Mouse (Mus musculus) kidney, postnatal 0 days (tissue): ENCODE measurements at regions not wholly inside any gene's neighbourhood (a gene's known extent, or its start where the extent isn't known, plus 50 kb on each side); places are given as distances from the start of the nearest gene placed in this dataset.

Experiments used
- ATAC-seq: fragments of 200-750 bp; cut with Nextera tagmentation; replicated peaks from 2 replicates; pipeline ENCODE4 v1.8.0; 2017; ENCODE audit warnings: low read depth, moderate number of reproducible peaks, moderate TSS enrichment, moderate library complexity; ENCODE audit not compliant: low FRiP score
- DNase-seq: peaks from one replicate; pipeline ENCODE4 v3.0.0-alpha.2; 2016; ENCODE audit warnings: low spot score
- H3K27ac ChIP-seq: fragments of 300-500 bp; sonication (generic); 2 replicates; pipeline ENCODE4 v1.5.1; 2014; ENCODE audit warnings: mild to moderate bottlenecking
- H3K27me3 ChIP-seq: fragments of 300-500 bp; sonication (generic); 2 replicates; pipeline ENCODE4 v1.6.1; 2014; ENCODE audit warnings: low read length, mixed read lengths; ENCODE audit not compliant: insufficient read depth
- H3K36me3 ChIP-seq: fragments of 300-500 bp; sonication (generic); 2 replicates; pipeline ENCODE4 v1.6.1; 2014; ENCODE audit warnings: low read length, mixed read lengths; ENCODE audit not compliant: insufficient read depth
- H3K4me1 ChIP-seq: fragments of 300-500 bp; sonication (generic); replicated peaks from 2 replicates; pipeline ENCODE4 v1.6.1; 2014; ENCODE audit warnings: antibody characterized with exemption, low read length, mixed read lengths; ENCODE audit not compliant: insufficient read depth
- H3K4me2 ChIP-seq: fragments of 300-500 bp; sonication (generic); 2 replicates; pipeline ENCODE4 v1.6.1; 2014; ENCODE audit warnings: mild to moderate bottlenecking, low read length, moderate library complexity, mixed read lengths
- H3K4me3 ChIP-seq: fragments of 300-500 bp; sonication (generic); replicated peaks from 2 replicates; pipeline ENCODE4 v1.5.1; 2014; ENCODE audit warnings: low read depth, low read length
- H3K9ac ChIP-seq: fragments of 300-500 bp; sonication (generic); 2 replicates; pipeline ENCODE4 v1.6.1; 2014; ENCODE audit warnings: low read depth, low read length
- H3K9me3 ChIP-seq: fragments of 300-500 bp; sonication (generic); replicated peaks from 2 replicates; pipeline ENCODE4 v1.6.1; 2016; ENCODE audit warnings: low read length, inconsistent platforms, mixed read lengths
- CTCF ChIP-seq: IDR thresholded peaks from 2 replicates; pipeline ENCODE4 v1.5.1; 2016; ENCODE audit warnings: antibody characterized with exemption, low read depth, mild to moderate bottlenecking, moderate library complexity
- WGBS: fragments of 180-500 bp; shearing (Covaris S2); extraction: QIAGEN DNeasy Blood & Tissue Kit; methylation state at CpG from one replicate; pipeline ENCODE4 v1.1.7; 2014; 5-methylcytosine and 5-hydroxymethylcytosine counted together

- DNase-seq (no peak), ATAC-seq (no peak)
- H3K27ac ChIP-seq = no peak overlapping the region
- 0 out of 2 replicates have a peak, but pooled peaks cover 6% of the 10 kb centered on the region for H3K4me1 ChIP-seq
- no peak overlapping the region for H3K4me3 ChIP-seq
- TF ChIP-seq CTCF = peak; percentile 58
- 0 out of 2 replicates have a peak, but pooled peaks cover 3% of the 10 kb centered on the region for H3K27me3 ChIP-seq
- H3K9ac ChIP-seq = no peak overlapping the region
- no peaks in the 10 kb centered on the region for H3K9me3 ChIP-seq
- no peaks in the 10 kb centered on the region for H3K36me3 ChIP-seq
- H3K4me2 ChIP-seq = no peak overlapping the region
- 64% methylated on average over 3 of the region's 3 CpGs for WGBS
Measured at GRCm38 (mm10) chr11:114477365-114477764, 191.0 kb upstream of the Rpl38 start.

- peak overlapping the region; percentile 19; the same call in 1 of the 2 replicates for H3K4me2 ChIP-seq
- WGBS = 16% methylated on average over 22 of the region's 22 CpGs
- ATAC-seq (0 out of 2 replicates have a peak, but pooled peaks have one; percentile 52), DNase-seq (no peak)
- H3K4me3 ChIP-seq = no peak overlapping the region
- H3K9ac ChIP-seq = no peak overlapping the region
- TF ChIP-seq CTCF = no peak
- no peaks in the 10 kb centered on the region for H3K27me3 ChIP-seq
- no peak overlapping the region for H3K27ac ChIP-seq
- peaks cover 11% of the 10 kb centered on the region; the same call in 1 of the 2 replicates for H3K4me1 ChIP-seq
- no peaks in the 10 kb centered on the region for H3K9me3 ChIP-seq
- no peaks in the 10 kb centered on the region for H3K36me3 ChIP-seq
Measured at GRCm38 (mm10) chr11:114472501-114473260, 195.6 kb upstream of the Rpl38 start.

GRCm38 (mm10) chr11:114468394-114468793, 199.9 kb upstream of the Rpl38 start:
- Histone ChIP-seq H3K27me3 (no peaks in the 10 kb centered on the region), H3K9ac (no peak overlapping the region), H3K36me3 (no peaks in the 10 kb centered on the region), H3K4me3 (no peak overlapping the region), H3K9me3 (no peaks in the 10 kb centered on the region), H3K27ac (no peak overlapping the region), H3K4me1 (peaks cover 12% of the 10 kb centered on the region; the same call in 1 of the 2 replicates), H3K4me2 (peak overlapping the region; percentile 41)
- ATAC-seq (no peak), DNase-seq (peak; percentile 88)
- 1% methylated on average over 8 of the region's 8 CpGs for WGBS
- TF ChIP-seq CTCF = no peak

DNA sequence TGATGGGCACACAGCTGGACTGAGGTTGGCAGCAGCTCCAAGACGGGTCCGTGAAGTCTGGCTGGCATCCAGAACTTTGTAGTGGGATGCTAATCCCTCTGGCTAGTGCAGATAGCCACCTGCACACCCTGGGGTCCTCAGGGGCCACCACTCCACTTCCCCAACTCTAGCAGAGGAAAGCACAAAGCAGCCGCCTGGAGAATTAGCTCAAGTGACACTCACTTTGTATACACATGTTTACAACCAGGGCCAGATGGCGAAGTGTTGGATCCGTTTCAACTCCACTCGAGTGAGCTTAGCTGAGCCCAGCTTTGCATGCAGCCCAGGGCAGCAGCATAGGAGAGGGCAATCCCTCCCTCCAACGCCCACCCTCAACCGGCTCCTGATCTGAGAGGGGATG, 200.5 kb upstream of the Rpl38 start:
- Histone ChIP-seq H3K36me3 (no peaks in the 10 kb centered on the region), H3K27me3 (no peaks in the 10 kb centered on the region), H3K4me3 (no peak overlapping the region), H3K9me3 (no peaks in the 10 kb centered on the region), H3K27ac (no peak overlapping the region), H3K4me1 (peaks cover 8% of the 10 kb centered on the region; the same call in 1 of the 2 replicates), H3K4me2 (peak overlapping the region; percentile 41), H3K9ac (no peak overlapping the region)
- DNase-seq (peak; percentile 47), ATAC-seq (no peak)
- no peak for TF ChIP-seq CTCF
- WGBS = under 1% methylated on average over 8 of the region's 8 CpGs

DNA sequence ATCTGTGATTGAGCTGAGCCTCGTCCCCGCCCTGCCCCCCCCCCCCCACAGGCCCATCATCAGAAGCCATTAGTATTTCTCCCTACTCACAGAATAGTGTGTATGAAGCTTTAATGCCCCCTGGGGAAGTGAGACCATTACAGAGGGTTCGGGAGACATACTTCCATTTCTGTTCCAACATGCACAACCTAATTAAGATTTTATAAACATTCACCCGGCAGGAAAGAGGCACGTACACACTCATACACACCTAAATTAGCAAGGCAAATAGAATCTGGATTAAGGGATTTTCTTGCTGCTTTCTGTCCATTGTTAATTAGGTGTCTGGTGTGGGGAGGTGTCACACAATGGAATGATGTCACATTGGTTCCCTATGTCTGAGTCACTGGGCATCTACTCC, 202.8 kb upstream of the Rpl38 start:
- peaks cover 5% of the 10 kb centered on the region; the same call in 1 of the 2 replicates for H3K4me1 ChIP-seq
- 70% methylated on average over 5 of the region's 5 CpGs for WGBS
- no peak overlapping the region for H3K27ac ChIP-seq
- H3K4me2 ChIP-seq = no peak overlapping the region
- H3K9me3 ChIP-seq = no peaks in the 10 kb centered on the region
- no peaks in the 10 kb centered on the region for H3K27me3 ChIP-seq
- no peaks in the 10 kb centered on the region for H3K36me3 ChIP-seq
- TF ChIP-seq CTCF = no peak
- DNase-seq (no peak), ATAC-seq (no peak)
- H3K4me3 ChIP-seq = no peak overlapping the region
- no peak overlapping the region for H3K9ac ChIP-seq

DNA sequence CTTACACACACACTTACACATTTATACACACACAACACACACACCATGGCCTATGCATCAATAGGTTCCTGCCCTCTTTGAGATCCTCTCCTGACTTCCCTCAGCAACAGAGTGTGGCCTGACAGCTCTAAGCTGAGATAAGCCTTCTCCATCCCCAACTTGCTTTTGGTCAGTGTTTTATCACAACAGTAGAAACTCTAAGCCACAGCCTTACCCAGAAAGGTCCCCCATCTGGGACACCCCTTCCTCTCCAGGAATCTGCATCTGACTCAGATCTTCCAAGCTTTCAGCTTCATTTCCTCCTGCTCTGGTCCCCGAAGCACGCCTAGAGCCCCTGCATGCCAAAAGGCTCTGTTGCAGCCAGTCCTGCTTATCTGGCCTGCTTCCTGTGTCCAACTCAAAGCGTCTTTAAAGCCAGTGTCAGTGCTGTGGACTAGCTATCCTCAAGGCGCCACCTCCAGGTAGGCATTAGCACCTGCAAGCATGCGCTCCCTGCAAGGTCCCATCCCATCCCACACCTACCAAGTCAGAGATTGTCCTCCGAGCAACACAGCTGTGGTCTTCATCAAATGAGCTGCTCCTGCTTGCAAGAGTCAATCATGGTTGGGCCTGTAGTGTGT, 205.5 kb upstream of the Rpl38 start:
- Histone ChIP-seq H3K9ac (no peak overlapping the region), H3K36me3 (no peaks in the 10 kb centered on the region), H3K27me3 (no peaks in the 10 kb centered on the region), H3K4me3 (no peak overlapping the region), H3K4me1 (peaks cover 3% of the 10 kb centered on the region; the same call in 1 of the 2 replicates), H3K9me3 (no peaks in the 10 kb centered on the region), H3K4me2 (no peak overlapping the region), H3K27ac (no peak overlapping the region)
- TF ChIP-seq CTCF = peak; percentile 80
- DNase-seq = peak; percentile 83
- 15% methylated on average over 6 of the region's 6 CpGs for WGBS
- no peak; the same call in 1 of the 2 replicates for ATAC-seq
